Mouse (Mus musculus) hematopoietic stem cell, adult 5-6 weeks (primary cell): ENCODE measurements around the gene Sgta. TPM values are rescaled to one million over a fixed set of nuclear protein-coding genes. Genes with fewer than 3 reads are reported as not detected.

Experiments
- ATAC-seq, 2 experiments: fragments of 125-278 bp in 1 of 2; replicated peaks in 1 of 2; 2 replicates each; pipeline ENCODE4 v1.8.0; 2016 to 2017; ENCODE audit warnings: inconsistent platforms in 2 of 2, mild to moderate bottlenecking in 2 of 2, moderate number of reproducible peaks in 2 of 2, low read depth in 1 of 2, moderate TSS enrichment in 1 of 2; ENCODE audit not compliant: low FRiP score in 2 of 2, poor library complexity in 2 of 2, severe bottlenecking in 2 of 2, insufficient read depth in 1 of 2, low TSS enrichment in 1 of 2
- total RNA-seq: library from RNA; stranded (forward); fragments of 172-1452, 232-1000 nt; gene quantifications from 2 replicates; pipeline ENCODE4 v1.2.3, GENCODE M21; 2017

Sgta gene
- total RNA-seq, 1 experiment from 2014 or later, result 34.3 TPM

- ATAC-seq, result no peak
Measured at GRCm38 (mm10) chr10:81026857-81027256, 33.1 kb downstream of the Sgta start.

GRCm38 (mm10) chr10:81025639-81026275, 34.2 kb downstream of the Sgta start, which contains the start of gene Diras1:
Gene Diras1, minus strand, starts transcription at chr10:81025662.
- ATAC-seq, result no peak

DNA sequence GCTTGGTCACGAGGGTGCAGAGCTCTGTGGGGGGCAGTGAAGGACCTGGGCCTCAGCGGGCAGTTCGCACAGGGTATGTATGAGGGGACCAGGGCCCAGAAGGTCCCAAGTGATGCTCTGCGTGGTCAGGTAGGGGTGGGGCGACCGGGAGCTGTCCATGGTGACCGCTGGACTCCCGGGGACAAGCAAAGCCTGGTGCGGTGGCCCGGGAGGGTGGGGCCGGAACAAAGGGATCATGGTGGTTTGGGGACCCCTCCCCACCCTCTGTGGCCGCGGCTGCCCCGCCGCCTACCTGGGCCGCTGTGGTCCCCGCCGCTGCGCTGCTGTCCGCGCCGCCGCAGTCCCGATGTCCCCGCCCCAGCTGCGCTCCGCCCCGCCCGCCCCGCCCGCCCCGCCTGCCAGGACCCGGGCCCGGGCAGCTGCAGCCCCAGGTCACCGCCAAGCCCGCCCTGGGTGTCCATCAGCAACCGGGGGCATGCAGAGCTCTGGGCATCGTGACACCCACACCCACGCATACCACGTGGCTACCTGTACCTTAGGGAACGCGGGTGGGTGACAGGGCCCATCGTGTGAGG, 34.8 kb downstream of the Sgta start:
- ATAC-seq, result no peak

GRCm38 (mm10) chr10:81024346-81024937, 35.5 kb downstream of the Sgta start:
- no peak for ATAC-seq

GRCm38 (mm10) chr10:81022744-81023143, 37.2 kb downstream of the Sgta start:
- ATAC-seq, result no peak

- peak in 1 of 2 experiments; percentile 34; a peak in 1 of 4 replicates for ATAC-seq
Measured at GRCm38 (mm10) chr10:81021547-81022110, 38.4 kb downstream of the Sgta start.

- ATAC-seq, result no peak
Measured at GRCm38 (mm10) chr10:81020207-81020606, 39.8 kb downstream of the Sgta start.

- no peak for ATAC-seq
Measured at GRCm38 (mm10) chr10:81019687-81020086, 40.3 kb downstream of the Sgta start.

DNA sequence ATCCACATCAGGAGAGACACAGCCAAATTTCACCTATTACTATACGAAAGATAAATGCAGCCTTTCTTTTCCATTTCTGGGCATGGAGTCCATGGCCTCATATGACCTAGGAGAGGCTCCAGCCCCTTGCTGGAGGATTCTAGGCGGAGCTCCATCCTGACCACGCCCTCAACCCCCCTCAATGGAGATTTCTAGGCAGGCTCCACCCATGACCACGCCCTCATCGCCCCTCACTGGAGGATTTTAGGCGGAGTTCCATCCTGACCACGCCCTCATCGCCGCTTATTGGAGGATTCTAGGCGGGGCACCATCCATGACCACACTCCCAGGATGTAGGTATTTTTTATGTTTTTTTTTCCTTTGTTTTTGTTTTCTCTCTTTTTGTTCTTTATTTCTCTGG, 41.7 kb downstream of the Sgta start:
- no peak for ATAC-seq

- ATAC-seq, result peak in 1 of 2 experiments; percentile 70; a peak in 2 of 4 replicates
Measured at GRCm38 (mm10) chr10:81016645-81017044, 43.3 kb downstream of the Sgta start.

GRCm38 (mm10) chr10:81015666-81016065, 44.3 kb downstream of the Sgta start:
- ATAC-seq, result no peak

- ATAC-seq, result peak; percentile 96 to 98
Measured at GRCm38 (mm10) chr10:81014393-81015384, 45.3 kb downstream of the Sgta start, which contains the start of gene Gng7. Gene Gng7, minus strand, starts transcription at chr10:81014945.

GRCm38 (mm10) chr10:81010851-81011250, 49.1 kb downstream of the Sgta start:
- no peak for ATAC-seq

DNA sequence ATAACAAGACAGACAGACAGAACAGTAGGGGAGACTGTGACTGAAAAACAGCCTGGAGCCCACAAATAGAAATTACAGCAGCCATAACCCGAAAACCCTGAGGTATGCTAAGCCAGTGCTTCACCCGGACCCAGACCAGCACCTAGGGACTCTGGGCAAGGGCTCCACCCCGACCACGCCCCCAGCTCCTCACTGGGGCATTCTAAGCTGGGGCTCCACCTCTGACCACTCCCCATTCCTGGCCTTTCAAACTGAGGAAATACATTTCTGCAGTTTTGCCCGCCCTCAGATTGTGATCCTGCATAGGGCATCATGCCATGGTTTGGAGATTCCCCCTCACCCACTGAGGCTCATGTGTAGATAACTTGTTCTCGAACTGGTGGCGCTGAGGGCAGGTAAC, 52.7 kb downstream of the Sgta start:
- no peak for ATAC-seq

DNA sequence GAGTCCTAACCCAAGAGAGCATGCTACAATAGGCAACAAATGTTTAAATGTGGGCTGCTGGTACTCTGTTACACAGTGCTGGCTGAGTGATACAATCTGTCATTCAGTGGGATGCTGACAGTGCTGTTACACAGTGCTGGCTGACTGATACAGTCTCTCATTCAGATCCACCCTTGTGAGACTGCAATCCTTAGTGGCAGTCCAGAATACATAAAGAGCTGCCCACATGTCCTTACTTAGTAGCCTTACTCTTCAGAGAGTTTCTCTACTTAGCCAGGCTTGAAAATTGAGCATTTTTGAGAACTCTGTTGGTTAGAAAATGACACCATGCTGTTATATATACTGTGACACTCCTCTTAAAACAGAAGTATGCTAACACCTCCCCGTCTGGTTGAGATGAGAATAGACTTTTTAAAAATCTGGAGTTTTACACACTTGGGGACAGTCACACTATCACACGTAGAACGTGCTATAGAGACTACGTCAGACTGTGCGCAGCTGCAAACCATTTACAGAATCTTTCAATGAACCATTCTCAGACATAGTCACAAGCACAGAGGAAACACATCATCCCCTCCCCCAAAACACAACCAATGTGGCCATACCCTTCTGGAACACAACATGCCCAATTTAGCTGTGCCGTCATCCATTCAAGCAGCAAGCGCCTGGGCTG, 53.8 kb downstream of the Sgta start:
- no peak for ATAC-seq

DNA sequence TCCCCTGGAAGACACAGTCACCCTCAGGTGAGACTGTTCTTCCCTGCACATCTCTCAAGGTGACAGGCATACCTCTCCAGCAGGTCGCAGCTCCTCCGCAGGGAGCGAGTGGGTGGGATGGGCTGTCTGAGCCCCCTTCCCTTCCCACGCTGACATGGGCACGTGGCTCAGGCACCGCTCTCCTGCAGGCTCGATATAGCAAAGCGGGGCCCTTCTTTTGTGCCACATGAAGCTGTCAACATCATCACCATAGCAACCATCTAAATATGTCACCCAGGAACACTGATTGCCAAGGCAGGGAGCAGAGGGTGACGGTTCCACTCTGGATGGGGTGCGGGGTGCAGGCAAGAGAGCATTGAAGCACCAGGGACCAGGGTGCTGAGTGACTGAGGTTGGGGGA, 58.8 kb downstream of the Sgta start:
- no peak for ATAC-seq
